Mouse (Mus musculus): ENCODE data around the gene Tle4. TPM values are rescaled to one million over a fixed set of nuclear protein-coding genes. Genes with fewer than 3 reads are reported as not detected.
A peak's percentile ranks its signal among the peaks of the same experiment; 100 is the strongest.
"Not testable (repeated sequence)": the region's sequence is repeated elsewhere in the genome, so short reads cannot be mapped to it uniquely, and the experiment has no call there.

The Tle4 gene
- total RNA-seq (2021), result 10 to 100 TPM; 15.6 to 18.5 TPM
- long read RNA-seq, experiment 1, partial matches to known transcripts, result 2 of 2 reads
- long read RNA-seq, experiment 1, other reads (novel, unspliced or antisense), result 0 of 2 reads
- long read RNA-seq, experiment 2, partial matches to known transcripts, result 6 of 7 reads
- long read RNA-seq, experiment 2, other reads (novel, unspliced or antisense), result 1 of 7 reads

- peak; percentile 100 for DNase-seq (ENCODE audit: low spot score in 2 of 2)
Observed at GRCm38 (mm10) chr19:14597917-14598689, at the start of gene Tle4. Gene Tle4, minus strand, starts transcription at chr19:14598051.

- DNase-seq (ENCODE audit: low spot score in 2 of 2), result no peak
Observed at GRCm38 (mm10) chr19:14645666-14646065, 47.8 kb upstream of the Tle4 start.

- no peak for DNase-seq (ENCODE audit: low spot score in 2 of 2)
Observed at GRCm38 (mm10) chr19:14644756-14645155, 46.9 kb upstream of the Tle4 start.

- not testable (repeated sequence) for DNase-seq (ENCODE audit: low spot score in 2 of 2)
Observed at GRCm38 (mm10) chr19:14643091-14643490, 45.2 kb upstream of the Tle4 start.

DNA sequence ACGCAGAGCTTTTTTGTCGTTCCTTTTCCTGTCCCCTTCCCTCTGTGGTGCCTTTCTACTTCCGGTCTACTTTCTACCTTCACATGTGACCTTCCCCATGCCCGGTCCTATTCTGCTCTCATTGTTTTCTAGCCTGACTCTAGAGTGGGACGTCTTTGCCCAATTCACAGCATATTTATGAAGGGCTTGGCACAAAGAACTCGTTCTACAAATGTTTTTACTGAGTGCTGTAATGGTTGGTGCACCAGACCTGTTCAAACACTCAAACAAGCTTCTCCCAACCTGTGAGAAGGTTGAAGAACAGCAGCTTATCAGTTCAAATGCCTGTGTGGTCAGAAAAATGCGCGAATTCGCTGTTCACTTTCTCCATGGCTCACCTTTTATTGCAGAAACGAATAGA, 44.8 kb upstream of the Tle4 start:
- DNase-seq (ENCODE audit: low spot score in 2 of 2), result no peak

- DNase-seq (ENCODE audit: low spot score in 2 of 2), result no peak
Observed at GRCm38 (mm10) chr19:14635213-14635928, 37.5 kb upstream of the Tle4 start.

DNA sequence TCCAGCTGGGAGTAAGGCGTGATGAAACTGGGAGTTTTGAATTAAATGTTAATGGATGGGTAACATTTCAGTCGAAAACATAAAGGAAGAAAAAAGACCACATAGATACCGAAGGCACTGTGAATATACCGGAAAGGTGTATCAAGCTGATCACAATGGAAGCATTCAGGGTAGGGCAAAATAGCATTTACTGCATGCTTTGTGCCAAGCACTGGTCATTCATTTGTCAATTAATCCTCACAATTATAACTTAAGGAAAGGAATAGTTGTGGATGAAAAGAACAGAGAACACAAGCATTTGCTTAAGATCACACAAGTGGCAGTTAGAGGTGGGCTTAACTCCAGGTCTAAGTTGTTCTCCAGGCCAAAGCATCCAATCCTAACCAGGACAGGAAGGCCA, 25.5 kb upstream of the Tle4 start:
- no peak for DNase-seq (ENCODE audit: low spot score in 2 of 2)

DNA sequence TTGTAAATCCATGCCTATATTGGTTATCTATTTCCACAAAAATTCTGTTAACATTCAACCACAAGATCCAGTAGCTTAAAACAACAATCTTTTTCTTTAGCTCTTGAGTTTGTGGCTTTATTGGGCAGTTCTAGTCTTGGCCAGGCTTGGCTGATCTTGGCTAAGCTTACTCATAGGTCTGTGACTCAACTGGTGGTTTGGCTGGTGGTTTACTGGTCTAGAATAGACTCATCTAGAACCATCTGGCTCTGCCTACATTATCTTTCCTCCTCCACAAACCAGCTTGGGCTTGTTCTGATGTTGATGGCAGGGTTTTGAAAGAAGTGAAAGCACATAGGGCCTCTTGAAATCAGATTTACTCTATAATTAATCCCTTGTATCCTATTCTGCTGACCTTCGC, 22.7 kb upstream of the Tle4 start:
- DNase-seq (ENCODE audit: low spot score in 2 of 2), result no peak

DNA sequence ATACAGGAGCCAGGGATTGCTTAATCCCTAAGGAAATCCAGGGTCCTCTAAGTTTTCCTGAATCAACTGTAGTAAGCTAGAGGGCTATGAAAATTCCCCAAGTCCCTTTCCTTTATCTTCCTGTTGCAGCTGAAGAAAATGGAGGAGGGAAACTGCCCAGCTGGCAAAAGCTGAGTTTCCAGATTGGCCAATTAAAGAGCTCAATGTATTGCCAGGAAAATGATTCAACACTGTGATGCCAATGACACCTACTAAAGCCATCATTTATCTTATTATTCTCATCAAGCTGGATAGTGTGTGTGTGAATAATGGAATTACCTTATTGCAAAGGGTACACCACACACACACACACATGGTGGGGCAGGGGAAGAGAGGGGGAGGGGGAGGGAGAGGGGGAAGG, 22.0 kb upstream of the Tle4 start:
- no peak for DNase-seq (ENCODE audit: low spot score in 2 of 2)

GRCm38 (mm10) chr19:14614816-14615215, 17.0 kb upstream of the Tle4 start:
- no peak for DNase-seq (ENCODE audit: low spot score in 2 of 2)

DNA sequence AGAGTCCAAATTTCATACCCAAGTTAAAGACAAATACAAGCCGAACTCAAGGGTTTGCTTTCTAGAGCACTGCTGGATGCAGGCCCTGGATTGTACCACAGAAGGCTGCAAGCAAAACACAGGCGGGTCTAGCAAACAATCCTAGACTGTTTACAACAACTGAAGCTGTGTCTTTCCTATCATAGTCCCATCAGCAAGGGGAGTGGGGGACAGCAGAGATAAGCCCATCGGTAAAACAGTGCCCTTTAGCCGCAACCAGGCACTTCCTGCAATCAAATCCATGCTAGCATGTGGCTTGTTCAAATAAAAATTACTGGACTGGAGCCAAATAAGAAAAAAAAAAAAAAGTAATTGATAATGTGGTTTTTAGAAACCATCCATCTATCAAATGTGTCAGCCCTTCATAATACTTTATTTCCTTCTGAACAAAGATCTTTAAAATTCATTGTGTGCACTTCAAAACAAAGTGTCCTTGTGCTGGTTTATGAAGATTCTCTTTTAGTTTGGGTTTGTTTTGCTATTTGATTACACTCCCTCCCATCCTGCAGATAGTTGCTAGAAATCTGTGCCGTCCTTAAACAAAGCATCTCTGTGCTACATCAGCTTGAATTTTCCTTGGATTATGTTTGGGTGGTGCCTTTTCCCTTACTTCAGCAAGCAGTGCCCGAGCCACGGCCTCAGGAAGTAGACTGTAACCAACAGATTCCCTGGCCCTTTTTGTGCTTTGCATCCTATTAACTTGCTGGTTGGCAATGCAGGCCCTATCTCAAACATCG, 12.9 kb upstream of the Tle4 start:
- DNase-seq (ENCODE audit: low spot score in 2 of 2), result no peak

DNA sequence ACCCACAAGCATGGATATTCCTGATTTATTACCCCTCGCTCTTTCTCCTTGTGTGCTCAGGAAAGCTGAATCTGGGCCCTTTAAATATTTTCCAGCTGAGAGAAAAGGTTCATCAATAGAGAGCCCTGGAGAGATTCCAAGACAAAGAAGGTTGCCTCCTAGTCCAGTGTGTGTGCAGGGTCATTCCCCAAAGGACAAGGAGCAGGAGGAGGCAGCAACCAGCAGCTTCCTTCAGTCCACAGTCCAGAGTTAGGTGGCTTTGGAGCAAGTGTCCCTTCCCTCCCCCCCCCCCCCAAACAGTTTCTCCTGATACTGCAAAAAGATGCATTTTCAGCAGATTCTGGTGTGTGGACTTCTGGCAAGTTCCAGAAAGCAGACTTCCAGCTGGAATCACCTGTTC, 3.0 kb upstream of the Tle4 start:
- DNase-seq (ENCODE audit: low spot score in 2 of 2), result no peak

GRCm38 (mm10) chr19:14600354-14600753, 2.5 kb upstream of the Tle4 start:
- no peak for DNase-seq (ENCODE audit: low spot score in 2 of 2)

- no peak for DNase-seq (ENCODE audit: low spot score in 2 of 2)
Observed at GRCm38 (mm10) chr19:14599851-14600251, 2.0 kb upstream of the Tle4 start.

DNA sequence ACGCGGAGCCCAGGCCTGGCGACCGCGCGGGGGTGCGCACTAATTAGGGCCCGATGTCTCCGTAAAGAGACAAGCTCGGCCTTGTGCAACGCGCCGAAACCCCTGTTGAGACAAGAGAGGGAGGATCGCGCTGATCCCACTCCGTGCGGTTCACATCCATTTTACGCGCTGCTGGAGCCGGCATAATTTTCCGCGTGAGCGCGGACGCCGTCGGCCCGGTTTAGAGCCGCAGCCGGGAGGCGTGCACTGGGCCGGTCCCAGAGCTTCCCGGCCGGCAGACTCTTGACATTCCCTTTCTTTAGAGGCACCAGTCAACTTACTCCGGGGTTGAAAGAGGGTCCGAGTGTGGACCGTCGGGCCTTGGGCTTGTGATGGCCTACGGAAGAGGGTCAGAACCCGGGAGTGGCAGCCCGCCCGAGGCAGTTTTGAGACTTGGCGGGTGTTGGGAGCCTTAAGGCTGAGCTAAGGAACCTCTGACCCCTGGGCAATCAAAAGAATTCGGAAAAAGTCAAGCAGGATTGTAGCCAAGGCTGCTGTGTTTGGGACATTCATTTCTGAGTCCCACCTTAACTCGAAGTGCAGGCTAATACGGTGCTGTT, 938 bp upstream of the Tle4 start:
- no peak for DNase-seq (ENCODE audit: low spot score in 2 of 2)

DNA sequence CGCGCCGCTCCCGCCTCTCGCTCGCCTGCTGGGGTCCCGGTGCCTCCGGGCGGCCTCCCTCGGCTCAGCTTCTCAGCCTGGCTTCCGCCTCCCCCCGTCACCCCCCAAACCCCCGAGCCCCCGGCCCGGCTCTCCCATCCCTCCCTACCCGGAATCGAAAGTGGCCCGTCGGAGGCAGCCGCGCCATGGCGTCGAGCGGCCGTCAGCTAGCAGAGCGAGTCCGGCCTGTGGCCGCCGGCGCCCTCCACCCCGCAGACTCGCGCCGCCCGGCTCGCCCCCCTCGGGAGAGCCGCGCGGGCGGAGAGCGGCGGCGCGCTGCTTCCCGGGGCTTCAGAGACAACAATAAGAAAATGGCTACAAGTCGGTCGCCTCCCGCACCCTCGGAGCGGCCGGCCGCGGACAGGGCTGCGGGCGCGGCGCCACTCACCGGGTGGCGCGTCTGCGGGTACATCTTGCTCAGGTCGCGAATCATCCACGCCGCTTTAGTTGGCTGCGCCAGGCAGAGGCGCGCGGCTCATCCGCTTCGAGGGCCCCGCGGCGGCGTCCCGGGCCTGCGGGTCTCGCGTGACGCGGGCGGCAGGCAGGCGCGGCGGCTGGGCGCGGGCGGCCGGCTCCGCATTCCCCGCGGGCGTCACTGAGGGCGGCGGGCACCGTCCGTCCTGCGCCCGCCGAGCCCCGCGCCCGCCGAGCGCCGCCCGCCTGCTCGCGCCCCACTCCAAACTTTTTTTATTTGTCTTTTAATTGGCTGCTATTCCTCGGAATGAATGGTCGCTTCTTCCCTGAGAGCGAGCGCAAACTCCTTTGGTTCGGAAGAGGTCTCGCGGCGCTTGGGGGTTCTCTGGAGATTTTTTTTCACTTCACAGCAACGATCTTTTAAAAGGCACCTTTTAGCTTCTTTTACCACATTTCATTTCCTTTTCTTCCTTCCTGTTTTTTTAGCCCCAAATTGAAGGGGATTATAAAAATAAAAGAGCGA, 622 bp downstream of the Tle4 start:
- DNase-seq (ENCODE audit: low spot score in 2 of 2), result peak in 1 of 2 experiments; percentile 21

DNA sequence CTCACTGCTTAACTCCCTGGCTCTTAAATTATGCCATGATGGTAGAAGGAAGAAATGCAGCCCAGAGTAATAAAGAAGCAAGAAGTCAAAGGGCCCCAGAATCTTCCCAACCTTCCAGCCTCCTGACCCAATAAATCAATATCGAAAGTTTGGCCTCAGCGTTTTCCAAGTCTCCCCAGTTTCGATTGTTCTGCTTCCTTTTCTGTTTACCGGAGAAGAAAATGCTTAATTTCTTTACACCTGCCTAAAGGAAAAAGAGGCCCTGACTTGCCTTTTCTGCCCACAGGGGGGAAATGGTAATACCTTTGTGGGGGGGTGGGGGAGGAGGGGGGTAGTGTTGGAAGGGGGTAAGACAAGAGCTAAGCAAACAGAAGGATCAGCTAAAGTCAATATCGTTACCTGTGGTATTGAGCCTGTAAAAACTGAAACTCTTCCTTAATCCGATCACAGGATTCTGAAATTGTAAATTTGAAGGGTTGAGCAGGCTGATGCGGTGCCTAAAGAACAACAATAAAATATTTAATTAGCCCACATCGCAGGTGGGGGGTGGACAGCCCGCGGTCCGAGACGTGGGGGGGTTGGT, 1.4 kb downstream of the Tle4 start:
- DNase-seq (ENCODE audit: low spot score in 2 of 2), result no peak

- DNase-seq (ENCODE audit: low spot score in 2 of 2), result no peak
Observed at GRCm38 (mm10) chr19:14595390-14595997, 2.4 kb downstream of the Tle4 start.

DNA sequence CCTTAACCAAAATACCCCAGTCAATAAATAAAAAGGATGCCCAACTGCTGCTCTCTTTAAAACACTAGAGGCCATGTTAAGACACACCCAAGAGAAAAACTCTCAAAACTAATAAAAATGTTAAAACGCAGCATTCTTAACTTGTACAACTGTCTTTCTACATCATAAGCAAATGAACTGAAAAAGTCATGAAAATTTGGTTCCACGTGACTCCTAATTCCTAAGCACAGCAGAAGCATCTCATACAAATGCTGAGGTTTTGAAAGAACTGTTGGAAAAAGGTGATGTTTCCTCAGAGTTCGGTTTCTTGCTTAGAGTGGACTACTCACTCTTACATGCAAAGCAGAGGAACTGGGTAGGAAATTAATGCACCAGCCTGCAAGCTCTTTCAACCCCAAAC, 3.3 kb downstream of the Tle4 start:
- DNase-seq (ENCODE audit: low spot score in 2 of 2), result no peak
